Mouse (Mus musculus) lung, embryonic 15.5 days (tissue): ENCODE measurements around the gene Dcaf7. TPM values are rescaled to one million over a fixed set of nuclear protein-coding genes. Genes with fewer than 3 reads are reported as not detected.

ENCODE experiments used
- ATAC-seq: fragments of 200-750 bp; cut with Nextera tagmentation; 2 replicates; pipeline ENCODE4 v1.8.0; 2017; ENCODE audit warnings: moderate number of reproducible peaks, borderline replicate concordance; ENCODE audit not compliant: low FRiP score, low TSS enrichment; ENCODE audit errors: extremely low read depth
- H3K27ac ChIP-seq: fragments of 300-500 bp; sonication (generic); 2 replicates; pipeline ENCODE4 v1.5.1; 2015; ENCODE audit warnings: moderate library complexity, mild to moderate bottlenecking, inconsistent platforms
- H3K27me3 ChIP-seq: fragments of 300-500 bp; sonication (generic); 2 replicates; pipeline ENCODE4 v1.6.1; 2015; ENCODE audit warnings: inconsistent platforms
- H3K36me3 ChIP-seq: fragments of 300-500 bp; sonication (generic); 2 replicates; pipeline ENCODE4 v1.6.1; 2015; ENCODE audit warnings: inconsistent platforms
- H3K4me1 ChIP-seq: fragments of 300-500 bp; sonication (generic); 2 replicates; pipeline ENCODE4 v1.6.1; 2015; ENCODE audit warnings: inconsistent platforms
- H3K4me2 ChIP-seq: fragments of 300-500 bp; sonication (generic); 2 replicates; pipeline ENCODE4 v1.6.1; 2015; ENCODE audit warnings: inconsistent platforms, mild to moderate bottlenecking, moderate library complexity
- H3K4me3 ChIP-seq: fragments of 300-500 bp; sonication (generic); 2 replicates; pipeline ENCODE4 v1.5.1; 2015; ENCODE audit warnings: mild to moderate bottlenecking, inconsistent platforms
- H3K9ac ChIP-seq: fragments of 300-500 bp; sonication (generic); 2 replicates; pipeline ENCODE4 v1.6.1; 2015; ENCODE audit warnings: inconsistent platforms
- H3K9me3 ChIP-seq: fragments of 300-500 bp; sonication (generic); 2 replicates; pipeline ENCODE4 v1.6.1; 2016; ENCODE audit warnings: inconsistent platforms
- WGBS: fragments of 180-500 bp; shearing (Covaris S2); methylation state at CpG from one replicate; pipeline ENCODE4 v1.1.7; 2015; 5-methylcytosine and 5-hydroxymethylcytosine counted together
- polyA plus RNA-seq: library from polyadenylated mRNA; unstranded; fragments of >200 nt; fragmentation: Nextera tagmentation; extraction: Ambion mirVana; gene quantifications from 2 replicates; pipeline ENCODE4 v1.2.1, GENCODE M21; 2015

Gene Dcaf7
- polyA plus RNA-seq = 64.3 and 67.8 TPM in 2 replicates

DNA sequence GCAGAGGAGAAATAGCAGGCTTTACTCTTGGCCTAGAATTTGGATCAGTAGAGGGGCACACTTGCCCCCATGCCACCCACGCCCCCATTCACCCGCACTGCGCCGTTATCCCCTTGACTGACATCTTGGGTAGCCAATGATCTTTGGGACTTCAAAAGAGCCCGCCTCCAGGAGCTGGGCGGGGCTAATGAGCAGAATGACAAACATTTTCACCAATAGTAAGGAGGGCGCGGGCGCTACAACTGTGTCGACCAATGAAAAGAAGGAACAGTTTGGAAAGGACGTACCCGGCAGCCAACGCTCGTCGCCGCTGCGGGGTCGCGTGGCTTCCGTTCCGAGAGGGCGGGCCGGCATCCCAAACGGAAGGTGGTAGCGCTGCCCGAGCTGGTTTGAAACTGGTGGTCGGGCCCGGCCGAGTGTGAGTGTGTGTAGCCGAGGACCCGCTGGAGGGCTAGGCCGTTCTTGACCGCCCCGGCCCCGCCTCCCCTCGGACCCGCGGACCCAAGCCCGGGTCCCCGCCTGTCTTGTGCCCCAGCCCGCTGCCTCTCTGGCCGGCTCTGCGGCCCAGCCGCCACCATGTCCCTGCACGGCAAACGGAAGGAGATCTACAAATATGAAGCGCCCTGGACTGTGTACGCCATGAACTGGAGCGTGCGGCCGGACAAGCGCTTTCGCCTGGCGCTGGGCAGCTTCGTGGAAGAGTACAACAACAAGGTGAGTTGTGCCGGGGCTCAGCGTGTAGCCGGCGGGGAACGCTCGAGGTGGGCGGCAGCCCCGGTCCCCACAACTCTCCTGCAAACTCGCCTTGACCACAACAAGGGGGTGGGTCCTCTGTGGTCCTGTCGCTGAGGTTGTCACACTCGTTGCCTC is at the start of gene Dcaf7:
TSS of gene Dcaf7 (plus strand) at position 325 of the 870 bp plus-strand sequence.
- H3K4me1 ChIP-seq = peaks cover 22% of the 10 kb centered on the region
- WGBS = under 1% methylated on average over 65 of the region's 66 CpGs
- H3K9ac ChIP-seq = peak within 1 kb of the TSS; percentile 82
- peak; percentile 99 for ATAC-seq
- peak within 1 kb of the TSS; percentile 88 for H3K27ac ChIP-seq
- no peaks in the 10 kb centered on the region for H3K27me3 ChIP-seq
- no peaks in the 10 kb centered on the region for H3K36me3 ChIP-seq
- peak within 1 kb of the TSS; percentile 85 for H3K4me3 ChIP-seq
- H3K4me2 ChIP-seq = peak within 1 kb of the TSS; percentile 90
- H3K9me3 ChIP-seq = no peaks in the 10 kb centered on the region

DNA sequence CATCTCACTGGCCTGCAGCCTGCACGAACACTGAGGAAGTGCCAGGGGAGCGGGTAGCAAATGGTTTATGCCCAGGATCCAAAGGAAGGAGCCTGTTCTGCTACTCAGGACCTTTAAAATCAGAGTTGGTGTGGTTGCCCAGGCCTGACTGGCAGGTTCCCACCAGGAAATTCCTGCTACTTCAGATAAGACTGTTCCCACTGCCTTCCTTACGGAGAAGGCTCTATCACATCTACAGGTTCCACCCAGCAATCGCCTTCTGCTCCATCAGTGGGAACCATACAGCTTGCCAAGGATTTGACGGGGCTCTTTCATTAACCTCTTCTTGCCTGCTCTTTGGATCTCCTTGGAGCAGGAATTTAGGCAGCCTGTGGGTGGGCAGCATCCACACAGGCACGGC is 49.2 kb upstream of the Dcaf7 start:
- Histone ChIP-seq H3K4me1 (no peaks in the 10 kb centered on the region), H3K27ac (no peak overlapping the region), H3K9me3 (no peaks in the 10 kb centered on the region), H3K4me2 (no peak overlapping the region), H3K36me3 (no peaks in the 10 kb centered on the region), H3K4me3 (no peak overlapping the region), H3K27me3 (no peaks in the 10 kb centered on the region), H3K9ac (no peak overlapping the region)
- WGBS = 53% methylated on average over 6 of the region's 6 CpGs
- ATAC-seq = 0 out of 2 replicates have a peak, but pooled peaks have one; percentile 6

DNA sequence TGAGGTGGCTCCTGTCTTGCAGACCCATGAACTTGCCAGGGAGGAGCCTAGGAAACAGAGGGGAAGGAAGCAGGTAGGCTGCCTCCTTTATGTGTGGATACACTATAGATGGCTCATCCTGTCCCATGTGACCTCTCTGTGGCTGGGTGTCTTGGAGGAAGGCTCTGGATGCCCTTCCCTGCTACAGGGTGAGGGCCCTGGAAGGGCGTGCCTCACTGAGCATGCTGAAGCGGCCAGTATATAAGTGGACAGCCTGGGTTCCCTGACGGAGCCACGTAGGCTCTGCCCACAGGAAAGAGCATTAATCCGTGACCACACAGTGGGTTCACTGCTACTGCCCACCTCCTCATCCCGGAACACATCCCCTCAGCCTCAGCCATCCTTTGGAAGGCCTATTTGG is 47.2 kb upstream of the Dcaf7 start:
- no peak overlapping the region for H3K27ac ChIP-seq
- H3K9me3 ChIP-seq = no peaks in the 10 kb centered on the region
- no peak; the same call in 1 of the 2 replicates for ATAC-seq
- H3K36me3 ChIP-seq = no peaks in the 10 kb centered on the region
- H3K4me2 ChIP-seq = no peak overlapping the region
- no peak overlapping the region for H3K9ac ChIP-seq
- no peaks in the 10 kb centered on the region for H3K27me3 ChIP-seq
- H3K4me3 ChIP-seq = no peak overlapping the region
- no peaks in the 10 kb centered on the region for H3K4me1 ChIP-seq
- 64% methylated on average over 6 of the region's 6 CpGs for WGBS

DNA sequence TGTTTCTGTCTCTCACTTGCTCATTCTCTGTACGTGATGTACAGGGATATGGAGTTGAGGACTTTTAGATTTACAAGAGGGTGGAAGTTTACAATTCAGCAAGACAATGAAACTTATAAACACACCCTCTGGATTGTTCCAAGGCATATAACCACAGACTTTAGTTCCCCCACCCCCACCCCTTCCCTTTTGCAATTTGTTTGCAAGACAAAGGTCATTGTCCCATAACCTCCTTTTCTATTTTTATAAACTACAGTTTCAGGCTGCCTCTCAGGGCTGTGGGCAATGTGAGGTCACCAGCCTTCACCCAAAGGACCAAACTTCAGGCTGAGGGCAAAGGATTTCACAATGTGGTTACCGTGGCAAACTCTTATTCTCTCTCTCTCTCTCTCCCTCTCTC is 46.4 kb upstream of the Dcaf7 start:
- Histone ChIP-seq H3K27ac (peak overlapping the region; percentile 35; the same call in 1 of the 2 replicates), H3K4me2 (no peak overlapping the region), H3K4me3 (no peak overlapping the region), H3K27me3 (no peaks in the 10 kb centered on the region), H3K36me3 (no peaks in the 10 kb centered on the region), H3K9ac (no peak overlapping the region), H3K9me3 (no peaks in the 10 kb centered on the region), H3K4me1 (no peaks in the 10 kb centered on the region)
- WGBS = 47% methylated on average over 2 of the region's 2 CpGs
- peak; percentile 30; the same call in 1 of the 2 replicates for ATAC-seq

DNA sequence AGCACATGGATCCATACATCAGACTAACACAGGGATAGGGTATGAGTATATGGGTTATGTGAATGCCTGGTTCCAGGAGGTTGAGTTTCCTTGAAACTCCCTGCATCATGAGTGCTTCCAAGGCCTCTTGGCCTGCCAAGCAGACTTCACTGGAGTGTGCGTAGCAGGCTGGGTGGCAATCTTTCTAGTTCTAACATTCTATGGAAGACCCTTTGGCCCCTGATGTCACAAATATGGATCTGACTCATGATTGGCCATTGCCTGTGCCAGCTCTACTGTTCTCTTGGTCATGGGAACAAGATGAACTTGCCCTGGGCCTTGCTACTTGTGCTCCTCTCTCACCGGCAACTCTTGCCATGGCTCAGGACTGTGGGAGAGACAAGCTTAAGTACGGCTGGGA is 42.3 kb upstream of the Dcaf7 start, which contains the start of gene Ace3:
TSS of gene Ace3 (plus strand) at position 301 of the 400 bp plus-strand sequence.
- ATAC-seq = no peak
- 94% methylated on average over 3 of the region's 3 CpGs for WGBS
- no peaks in the 10 kb centered on the region for H3K9me3 ChIP-seq
- no peak within 1 kb of the TSS for H3K4me2 ChIP-seq
- no peak within 1 kb of the TSS for H3K9ac ChIP-seq
- H3K27ac ChIP-seq = no peak within 1 kb of the TSS
- no peaks in the 10 kb centered on the region for H3K36me3 ChIP-seq
- no peaks in the 10 kb centered on the region for H3K4me1 ChIP-seq
- no peak within 1 kb of the TSS for H3K4me3 ChIP-seq
- no peaks in the 10 kb centered on the region for H3K27me3 ChIP-seq

DNA sequence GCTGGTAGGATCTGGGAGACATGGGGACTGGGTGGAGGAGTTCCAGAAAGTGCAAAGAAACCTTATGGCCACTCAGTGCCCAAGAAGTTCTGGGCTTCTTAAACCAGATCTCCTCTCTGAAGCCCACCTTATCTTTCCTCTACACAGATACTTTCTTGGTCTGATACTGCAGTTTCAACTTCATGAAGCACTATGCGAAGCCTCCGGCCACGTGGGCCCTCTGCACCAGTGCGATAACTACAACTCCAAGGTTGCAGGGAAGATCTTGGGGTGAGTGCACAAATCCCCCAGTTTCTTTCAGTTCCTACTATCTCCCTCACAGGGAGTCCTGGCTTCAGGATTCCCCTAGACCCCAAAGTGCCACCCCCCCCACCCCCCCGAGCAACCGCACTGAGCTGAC is 36.6 kb upstream of the Dcaf7 start:
- H3K9ac ChIP-seq = no peak overlapping the region
- no peak overlapping the region for H3K4me3 ChIP-seq
- no peak overlapping the region for H3K4me2 ChIP-seq
- 93% methylated on average over 6 of the region's 6 CpGs for WGBS
- H3K36me3 ChIP-seq = no peaks in the 10 kb centered on the region
- no peak overlapping the region for H3K27ac ChIP-seq
- H3K4me1 ChIP-seq = no peaks in the 10 kb centered on the region
- ATAC-seq = no peak
- no peaks in the 10 kb centered on the region for H3K9me3 ChIP-seq
- H3K27me3 ChIP-seq = no peaks in the 10 kb centered on the region

DNA sequence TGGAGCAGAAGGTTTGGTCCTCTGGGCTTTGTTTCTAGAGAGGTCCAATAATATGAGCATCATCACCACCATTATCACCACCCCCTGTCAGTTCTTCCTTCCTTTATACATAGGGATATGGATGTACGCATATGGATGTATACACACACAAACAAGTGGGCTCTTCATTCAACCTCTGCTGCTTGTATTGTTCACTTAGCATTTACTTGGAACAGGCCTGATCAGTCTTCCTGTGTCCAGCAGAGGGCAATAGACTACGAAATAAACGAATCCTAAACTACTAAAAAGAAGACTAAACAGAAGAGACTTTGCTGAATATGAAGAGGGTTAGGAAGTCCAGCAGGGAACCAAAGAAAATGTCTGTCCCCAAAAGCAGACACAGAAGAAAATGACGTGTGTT is 35.0 kb upstream of the Dcaf7 start:
- H3K27me3 ChIP-seq = no peaks in the 10 kb centered on the region
- H3K36me3 ChIP-seq = no peaks in the 10 kb centered on the region
- 37% methylated on average over 4 of the region's 4 CpGs for WGBS
- H3K9me3 ChIP-seq = no peaks in the 10 kb centered on the region
- no peak for ATAC-seq
- H3K9ac ChIP-seq = no peak overlapping the region
- no peak overlapping the region for H3K27ac ChIP-seq
- H3K4me2 ChIP-seq = no peak overlapping the region
- no peak overlapping the region for H3K4me3 ChIP-seq
- H3K4me1 ChIP-seq = no peaks in the 10 kb centered on the region

DNA sequence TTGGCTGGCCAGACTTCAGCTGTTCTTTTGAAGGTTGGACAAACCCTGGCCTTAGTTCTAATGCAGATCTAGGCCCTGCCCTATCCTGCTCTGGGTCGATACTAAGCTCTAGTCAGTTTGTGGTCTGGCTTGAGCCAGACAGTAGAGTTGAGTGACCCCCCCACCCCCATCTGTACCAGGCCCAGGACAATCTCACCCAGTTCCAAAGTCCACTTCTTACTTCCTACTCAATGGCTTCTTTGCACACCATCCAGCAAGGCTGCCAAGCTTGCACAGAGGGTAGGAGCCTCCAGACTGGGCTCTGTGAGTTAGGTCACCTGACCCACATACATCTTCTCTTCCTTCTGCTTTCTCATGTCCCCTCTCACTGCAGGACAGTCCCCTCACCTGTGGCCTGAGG is 32.1 kb upstream of the Dcaf7 start:
- ATAC-seq = no peak
- WGBS = 76% methylated on average over 1 of the region's 1 CpGs

DNA sequence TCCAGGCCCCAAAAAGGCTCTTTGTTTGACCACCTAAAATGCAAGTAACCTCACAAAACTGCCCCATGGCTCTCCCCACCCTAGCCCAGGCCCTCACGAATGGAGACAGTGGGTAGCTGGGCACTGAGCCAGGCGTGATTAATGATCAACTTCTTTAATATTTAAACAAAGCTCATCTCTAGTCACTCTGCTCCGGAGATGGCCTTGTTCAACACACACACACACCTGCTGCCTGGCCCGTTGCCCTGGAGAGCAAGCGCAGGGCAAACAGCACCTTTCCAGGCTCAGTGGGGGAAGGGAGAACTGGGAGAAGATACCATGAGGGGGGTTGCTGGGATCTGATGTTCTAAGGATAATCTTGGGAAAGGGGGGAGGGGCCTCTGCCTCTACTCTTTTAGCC is 30.7 kb upstream of the Dcaf7 start:
- no peak for ATAC-seq
- no peak overlapping the region for H3K9ac ChIP-seq
- WGBS = 20% methylated on average over 5 of the region's 5 CpGs
- H3K4me1 ChIP-seq = no peaks in the 10 kb centered on the region
- H3K27me3 ChIP-seq = peaks cover 18% of the 10 kb centered on the region
- no peak overlapping the region for H3K27ac ChIP-seq
- H3K4me3 ChIP-seq = no peak overlapping the region
- no peak overlapping the region for H3K4me2 ChIP-seq
- no peaks in the 10 kb centered on the region for H3K36me3 ChIP-seq
- no peaks in the 10 kb centered on the region for H3K9me3 ChIP-seq

More for the DNA sequence above, 32.1 kb upstream of the Dcaf7 start:
- H3K4me3 ChIP-seq = no peak overlapping the region
- H3K9me3 ChIP-seq = no peaks in the 10 kb centered on the region
- H3K9ac ChIP-seq = no peak overlapping the region
- H3K27ac ChIP-seq = no peak overlapping the region
- peaks cover 12% of the 10 kb centered on the region; the same call in 1 of the 2 replicates for H3K27me3 ChIP-seq
- H3K4me2 ChIP-seq = no peak overlapping the region
- no peaks in the 10 kb centered on the region for H3K4me1 ChIP-seq
- no peaks in the 10 kb centered on the region for H3K36me3 ChIP-seq

DNA sequence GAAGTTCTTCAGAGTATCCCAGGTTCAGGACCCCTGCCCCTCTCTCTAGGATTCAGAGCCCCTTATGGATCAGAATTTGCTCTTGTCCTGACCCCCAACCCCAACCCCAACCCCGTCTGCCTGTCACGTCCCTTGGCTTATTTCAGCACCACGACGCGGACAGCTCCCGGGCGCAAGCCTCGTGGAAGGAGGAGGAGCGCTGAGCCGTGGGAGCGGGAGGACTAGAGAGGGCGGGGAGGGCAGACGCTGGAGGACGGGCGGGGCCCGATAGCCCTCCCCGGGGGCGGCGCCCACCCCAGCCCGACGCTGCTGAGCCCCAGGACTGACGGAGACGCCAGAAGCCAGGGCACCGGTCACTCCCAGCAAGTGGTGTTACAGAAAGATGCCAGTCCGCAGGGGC is 28.9 kb upstream of the Dcaf7 start, which contains the start of gene Kcnh6:
TSS of gene Kcnh6 (plus strand) at position 304 of the 400 bp plus-strand sequence.
- Histone ChIP-seq H3K9me3 (no peaks in the 10 kb centered on the region), H3K4me2 (peak within 1 kb of the TSS; percentile 58), H3K4me3 (peak within 1 kb of the TSS; percentile 16; the same call in 1 of the 2 replicates), H3K9ac (no peak within 1 kb of the TSS), H3K27me3 (peaks cover 18% of the 10 kb centered on the region), H3K4me1 (no peaks in the 10 kb centered on the region), H3K27ac (no peak within 1 kb of the TSS), H3K36me3 (no peaks in the 10 kb centered on the region)
- 1% methylated on average over 23 of the region's 25 CpGs for WGBS
- ATAC-seq = peak; percentile 58; the same call in 1 of the 2 replicates

DNA sequence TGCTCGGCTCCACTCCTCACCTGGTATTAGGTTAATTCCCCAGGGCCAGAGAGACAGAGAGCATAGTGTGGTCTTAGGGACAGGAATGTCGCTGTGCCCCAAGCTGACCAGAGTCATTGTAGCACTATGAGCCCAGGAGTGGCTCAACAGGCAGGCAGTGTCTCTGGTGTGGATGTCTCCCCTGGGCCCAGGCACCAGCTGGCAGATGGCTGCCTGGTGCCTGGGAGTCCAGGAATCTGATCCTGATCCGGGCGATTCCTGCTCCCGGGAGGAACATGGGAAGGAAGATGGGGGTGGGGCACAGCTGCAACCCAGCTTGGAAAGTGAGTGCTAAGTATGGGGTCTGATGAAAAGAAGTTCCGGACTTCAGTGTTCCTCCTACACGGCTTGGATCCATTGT is 24.0 kb upstream of the Dcaf7 start:
- Histone ChIP-seq H3K36me3 (no peaks in the 10 kb centered on the region), H3K27ac (no peak overlapping the region), H3K4me3 (no peak overlapping the region), H3K9me3 (no peaks in the 10 kb centered on the region), H3K4me2 (no peak overlapping the region), H3K9ac (no peak overlapping the region), H3K4me1 (peaks cover 7% of the 10 kb centered on the region; the same call in 1 of the 2 replicates), H3K27me3 (peaks cover 18% of the 10 kb centered on the region)
- ATAC-seq = no peak
- 42% methylated on average over 7 of the region's 7 CpGs for WGBS

DNA sequence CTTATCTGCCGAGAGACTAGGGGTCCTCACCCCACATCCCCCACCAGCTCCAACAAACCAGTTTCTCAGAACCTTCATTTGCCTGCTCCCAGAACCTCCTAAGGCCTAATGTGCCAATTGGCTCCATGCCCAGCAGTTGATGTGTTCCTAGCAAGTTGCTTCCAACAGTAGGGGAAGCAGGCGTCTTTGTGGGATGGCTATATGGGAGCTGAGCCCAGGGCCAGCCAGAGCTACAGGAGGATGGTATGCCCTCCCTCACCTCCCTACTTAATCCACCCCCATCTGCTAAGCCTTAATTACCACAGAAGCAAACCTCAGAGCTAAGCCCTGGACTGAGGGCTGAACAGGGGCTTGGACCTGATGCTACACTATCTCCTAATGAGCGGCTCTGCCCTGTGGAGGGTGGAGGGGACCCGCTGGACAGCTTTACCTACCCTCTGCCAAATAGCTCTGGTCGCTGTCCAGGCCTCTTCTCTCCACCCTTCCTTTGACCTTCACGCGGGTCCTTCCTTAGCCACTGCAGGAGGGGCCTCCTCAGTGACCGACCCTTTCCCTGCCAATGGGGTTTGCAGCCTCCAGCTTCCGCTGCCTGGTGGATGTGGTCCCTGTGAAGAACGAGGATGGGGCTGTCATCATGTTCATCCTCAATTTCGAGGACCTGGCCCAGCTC is 23.0 kb upstream of the Dcaf7 start:
- Histone ChIP-seq H3K9ac (no peak overlapping the region), H3K27ac (no peak overlapping the region), H3K4me2 (no peak overlapping the region), H3K36me3 (no peaks in the 10 kb centered on the region), H3K4me1 (peaks cover 7% of the 10 kb centered on the region; the same call in 1 of the 2 replicates), H3K4me3 (no peak overlapping the region), H3K27me3 (peaks cover 14% of the 10 kb centered on the region), H3K9me3 (no peaks in the 10 kb centered on the region)
- ATAC-seq = no peak
- 43% methylated on average over 11 of the region's 11 CpGs for WGBS
